ENCODE assay signal across 8 mouse cellular contexts in genomic region chr9:118506020-118506403, GRCm38 (mm10). TPM values are rescaled to one million over a fixed set of nuclear protein-coding genes. Genes with fewer than 3 reads are reported as not detected.
DNase-seq lines count a peak whose midpoint lies in the region; ATAC-seq lines count a peak whose summit lies in the region.

TSS of gene Golga4 (plus strand) at chr9:118506267.

- peak within 1 kb of the TSS; percentile 92 for H3K4me3 ChIP-seq in intestine, embryonic 15.5 days (replicated peaks)

- intact Hi-C loops in gastrocnemius, postnatal 36 days (cut with DNase I) = no loop called here
- intact Hi-C loops in left cerebral cortex, postnatal 14 days (cut with DNase I) = no loop called here

- no peaks in the 10 kb centered on the region for H3K27me3 ChIP-seq in intestine, embryonic 15.5 days (replicated peaks)

- ATAC-seq in intestine, embryonic 15.5 days = peak; percentile 85
- ATAC-seq in megakaryocyte-erythroid progenitor cell, adult 5-6 weeks (replicated peaks; ENCODE audit: low FRiP score, low TSS enrichment, poor library complexity, severe bottlenecking) = peak; percentile 81

- H3K4me2 ChIP-seq in intestine, embryonic 15.5 days (replicated peaks) = peak within 1 kb of the TSS; percentile 94

- DNase-seq in adrenal gland, adult 8-10 months = peak; percentile 84
- peak; percentile 70 for DNase-seq in embryo, embryonic 11.5 days (ENCODE audit: low read depth, low spot score)
- peak; percentile 83 to 86 for DNase-seq in gastrocnemius, postnatal 36 days
- DNase-seq in left cerebral cortex, postnatal 14 days (ENCODE audit: low spot score in 2 of 2) = peak; percentile 92 to 96
- peak; percentile 96 for DNase-seq in right cerebral cortex, postnatal 25 days
- peak; percentile 87 to 89 for DNase-seq in urinary bladder, postnatal 36 days (ENCODE audit: low spot score in 2 of 2)

- under 1% methylated on average over 43 of the region's 43 CpGs for WGBS in intestine, embryonic 15.5 days

- no peaks in the 10 kb centered on the region for H3K36me3 ChIP-seq in intestine, embryonic 15.5 days

- H3K9ac ChIP-seq in intestine, embryonic 15.5 days = peak within 1 kb of the TSS; percentile 89

- H3K27ac ChIP-seq in intestine, embryonic 15.5 days = peak within 1 kb of the TSS; percentile 84

- peaks cover 25% of the 10 kb centered on the region for H3K4me1 ChIP-seq in intestine, embryonic 15.5 days (replicated peaks)

- no peaks in the 10 kb centered on the region for H3K9me3 ChIP-seq in intestine, embryonic 15.5 days

RNA-seq across cellular contexts. Expression of gene Golga4, which starts in this region (rescaled TPM):
- total RNA-seq in adrenal gland, adult 8-10 months (2022) = 100 to 1,000 TPM; 129 to 187 (median 147) TPM
- total RNA-seq in gastrocnemius, postnatal 36 days (2021) = 100 to 1,000 TPM; 262 to 330 TPM
- polyA plus RNA-seq in intestine, embryonic 15.5 days (2015; fragmentation: Nextera tagmentation; extraction: Ambion mirVana) = 59.5 and 61.6 TPM in 2 replicates
- 10 to 100 TPM; 80.3 to 88.2 TPM for total RNA-seq in left cerebral cortex, postnatal 14 days (2021)
- 48.5 and 49.5 TPM in 2 replicates for total RNA-seq in megakaryocyte-erythroid progenitor cell, adult 5-6 weeks (2014; fragmentation: Nextera tagmentation)
- total RNA-seq in megakaryocyte-erythroid progenitor cell, adult 5-6 weeks (2017) = 74.2 and 87.3 TPM in 2 replicates

Comparison
In these comparisons a context has a peak if more than half of its experiments do, and no peak if none do; other contexts are left out.
1. Peak in every context shown above with its lines: DNase-seq, ATAC-seq, H3K4me3 ChIP-seq and H3K27ac ChIP-seq.